Mouse (Mus musculus) bone marrow macrophage, adult 2 months (primary cell): Measurements from ENCODE around the gene Soga1.

Experiments used
- CTCF ChIP-seq: IDR thresholded peaks from 2 replicates; pipeline ENCODE4 v1.5.1; 2012; ENCODE audit warnings: low read depth, mild to moderate bottlenecking, low read length, moderate library complexity
- POLR2A ChIP-seq: IDR thresholded peaks from 2 replicates; pipeline ENCODE4 v1.6.1; 2012; ENCODE audit warnings: mild to moderate bottlenecking, low read depth, low read length, borderline replicate concordance

DNA sequence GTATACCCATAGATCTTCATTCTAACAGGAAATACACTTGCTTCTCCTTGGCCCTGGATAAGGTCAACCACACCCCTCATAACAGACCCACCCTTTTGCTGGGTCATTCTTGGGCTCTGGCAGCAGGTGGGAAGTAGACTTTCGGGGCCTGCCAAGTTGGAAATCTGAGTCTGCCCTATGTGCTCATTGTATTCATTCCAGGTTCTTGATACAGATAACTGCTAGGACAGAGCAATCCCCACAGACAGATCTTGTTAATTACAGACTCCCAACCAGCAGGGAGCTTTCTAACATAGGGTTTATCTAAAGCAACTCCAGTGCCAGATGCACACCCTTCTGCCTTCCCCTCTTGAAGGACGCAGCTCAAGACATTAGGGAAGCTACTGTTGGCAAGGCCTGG is 96.2 kb downstream of the Soga1 start:
- TF ChIP-seq CTCF, result no peak
- TF ChIP-seq POLR2A, result no peak
